Mouse (Mus musculus) erythroblast, embryonic 14.5 days (primary cell): Measurements from ENCODE around the gene Aox3. TPM values are rescaled to one million over a fixed set of nuclear protein-coding genes. Genes with fewer than 3 reads are reported as not detected.

Experiments
- H3K27me3 ChIP-seq: 2 replicates; pipeline ENCODE4 v1.6.1; 2012; ENCODE audit warnings: inconsistent platforms; ENCODE audit not compliant: control insufficient read depth
- H3K36me3 ChIP-seq: 2 replicates; pipeline ENCODE4 v1.6.1; 2012; ENCODE audit warnings: mild to moderate bottlenecking, inconsistent platforms; ENCODE audit not compliant: control insufficient read depth
- H3K4me1 ChIP-seq: 2 replicates; pipeline ENCODE4 v1.6.1; 2012; ENCODE audit warnings: inconsistent platforms; ENCODE audit not compliant: control insufficient read depth
- H3K4me3 ChIP-seq: replicated peaks from 2 replicates; pipeline ENCODE3; 2012; ENCODE audit warnings: moderate library complexity, mild to moderate bottlenecking, inconsistent platforms
- H3K9me3 ChIP-seq: 2 replicates; pipeline ENCODE4 v1.6.1; 2012; ENCODE audit warnings: low read length, inconsistent platforms, mixed read lengths; ENCODE audit not compliant: control insufficient read depth
- GATA1 ChIP-seq: IDR thresholded peaks from 2 replicates; pipeline ENCODE4 v1.6.1; 2012; ENCODE audit warnings: low read length, inconsistent platforms, mixed read lengths
- TAL1 ChIP-seq: IDR thresholded peaks from 3 replicates; pipeline ENCODE4 v1.6.1; 2012; ENCODE audit warnings: low read length, inconsistent platforms, mixed read lengths
- polyA plus RNA-seq: library from polyadenylated mRNA; stranded (reverse); fragments of >175 nt; gene quantifications from 2 replicates; pipeline ENCODE4 v1.2.3, GENCODE M21; 2012

Aox3 gene
- polyA plus RNA-seq, 1 experiment: not detected

DNA sequence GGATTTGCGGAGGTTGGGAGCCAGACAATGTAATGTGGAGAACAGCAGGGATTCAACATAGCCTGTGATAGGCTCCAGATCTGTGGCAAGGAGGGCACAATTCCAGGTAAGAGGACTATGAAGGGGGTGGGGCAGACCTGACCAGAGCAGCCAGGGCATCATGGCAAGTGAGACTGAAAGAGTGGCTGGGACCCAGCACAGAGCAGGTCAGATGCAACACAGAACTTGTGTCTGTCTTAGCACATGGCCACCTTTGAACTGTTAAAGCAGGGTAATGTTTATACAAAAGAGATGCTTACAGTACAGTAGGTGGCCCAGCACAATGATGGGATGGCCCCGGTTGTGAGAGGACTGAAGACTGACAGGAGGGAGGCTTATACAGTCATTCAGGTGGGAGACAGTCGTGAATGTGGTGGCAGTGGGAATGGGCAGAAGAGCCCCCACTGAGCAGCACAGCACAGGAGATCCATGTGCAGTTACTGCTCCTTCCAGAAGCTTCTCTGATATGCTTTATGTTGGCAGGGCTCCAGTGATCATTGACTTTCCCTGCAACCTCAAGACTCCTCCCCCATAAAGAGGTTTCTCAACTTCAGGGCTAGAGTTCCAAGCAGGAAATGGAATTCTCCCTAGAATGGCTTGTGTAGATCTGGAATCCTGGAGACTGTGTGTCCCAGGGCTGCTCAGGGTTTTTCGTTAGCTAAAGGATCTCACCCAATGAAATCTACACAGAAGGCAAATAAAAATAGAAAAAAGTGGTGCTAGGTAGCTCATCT lies 124.8 kb downstream of the Aox3 start:
- H3K9me3 ChIP-seq: no peaks in the 10 kb centered on the region
- no peak overlapping the region for H3K4me3 ChIP-seq
- H3K27me3 ChIP-seq: no peaks in the 10 kb centered on the region
- no peaks in the 10 kb centered on the region for H3K4me1 ChIP-seq
- no peaks in the 10 kb centered on the region for H3K36me3 ChIP-seq
- TF ChIP-seq TAL1 (no peak), GATA1 (no peak)

DNA sequence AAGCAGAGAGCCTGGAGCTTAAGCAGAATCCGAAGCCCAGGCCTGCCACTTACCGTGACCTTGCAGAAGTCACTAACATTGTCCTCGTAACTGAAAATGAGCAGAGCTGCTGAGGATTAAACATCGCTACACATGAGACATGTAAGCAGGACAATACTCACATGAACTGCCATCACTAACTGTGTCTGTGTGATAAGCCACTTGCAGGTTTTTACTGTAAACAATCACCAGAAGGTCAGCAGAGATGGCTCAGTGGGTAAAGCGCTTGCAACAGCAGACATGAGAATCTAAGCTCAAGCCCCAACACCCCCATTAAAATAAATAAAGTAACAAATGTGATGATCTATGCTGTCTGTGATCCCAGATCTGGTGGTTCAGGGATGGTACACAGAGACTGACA lies 125.5 kb downstream of the Aox3 start:
- no peaks in the 10 kb centered on the region for H3K27me3 ChIP-seq
- TF ChIP-seq GATA1 (no peak), TAL1 (no peak)

DNA sequence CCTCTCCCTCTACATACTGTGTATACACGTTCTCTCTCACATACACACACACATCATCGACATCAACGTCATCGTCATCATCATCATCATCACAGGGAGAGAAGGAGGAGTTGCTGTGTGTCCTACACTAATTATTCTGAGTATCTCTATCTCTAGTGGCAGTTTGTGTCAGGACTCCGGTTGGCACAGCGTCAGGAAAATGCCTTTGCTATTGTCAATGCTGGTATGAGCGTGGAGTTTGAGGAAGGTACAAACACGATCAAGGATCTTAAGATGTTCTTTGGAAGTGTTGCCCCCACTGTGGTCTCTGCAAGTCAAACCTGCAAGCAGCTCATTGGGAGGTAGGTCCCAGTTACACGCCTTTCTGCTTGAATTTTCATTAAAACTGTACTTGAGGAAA lies 126.0 kb downstream of the Aox3 start:
- TF ChIP-seq TAL1: no peak
- TF ChIP-seq GATA1: no peak
- no peaks in the 10 kb centered on the region for H3K4me1 ChIP-seq
- H3K9me3 ChIP-seq: no peaks in the 10 kb centered on the region
- no peak overlapping the region for H3K4me3 ChIP-seq
- H3K27me3 ChIP-seq: no peaks in the 10 kb centered on the region
- no peaks in the 10 kb centered on the region for H3K36me3 ChIP-seq

More for the DNA sequence above, 125.5 kb downstream of the Aox3 start:
- H3K4me3 ChIP-seq: no peak overlapping the region
- H3K36me3 ChIP-seq: no peaks in the 10 kb centered on the region
- H3K9me3 ChIP-seq: no peaks in the 10 kb centered on the region
- no peaks in the 10 kb centered on the region for H3K4me1 ChIP-seq

DNA sequence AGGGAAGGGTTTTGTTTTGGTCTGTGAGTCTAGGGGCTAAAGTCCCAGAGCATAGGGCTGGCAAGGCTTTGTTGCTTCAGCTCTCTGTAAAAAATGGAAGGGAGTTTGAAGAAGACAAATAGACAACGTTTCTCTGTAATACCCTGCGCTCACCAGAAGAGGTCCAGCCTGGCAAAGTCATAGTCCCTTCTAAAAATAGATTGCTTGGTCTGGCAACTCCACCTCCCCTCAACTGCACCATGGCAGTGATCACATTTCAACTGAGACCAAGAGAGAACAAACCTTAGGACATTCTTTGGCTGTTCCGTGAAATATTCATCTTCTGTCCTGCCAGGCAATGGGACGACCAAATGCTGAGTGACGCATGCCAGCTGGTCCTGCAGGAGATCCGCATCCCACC lies 127.4 kb downstream of the Aox3 start:
- H3K9me3 ChIP-seq: no peaks in the 10 kb centered on the region
- H3K4me1 ChIP-seq: no peaks in the 10 kb centered on the region
- no peaks in the 10 kb centered on the region for H3K27me3 ChIP-seq
- no peaks in the 10 kb centered on the region for H3K36me3 ChIP-seq
- no peak overlapping the region for H3K4me3 ChIP-seq
- TF ChIP-seq GATA1 (no peak), TAL1 (no peak)

DNA sequence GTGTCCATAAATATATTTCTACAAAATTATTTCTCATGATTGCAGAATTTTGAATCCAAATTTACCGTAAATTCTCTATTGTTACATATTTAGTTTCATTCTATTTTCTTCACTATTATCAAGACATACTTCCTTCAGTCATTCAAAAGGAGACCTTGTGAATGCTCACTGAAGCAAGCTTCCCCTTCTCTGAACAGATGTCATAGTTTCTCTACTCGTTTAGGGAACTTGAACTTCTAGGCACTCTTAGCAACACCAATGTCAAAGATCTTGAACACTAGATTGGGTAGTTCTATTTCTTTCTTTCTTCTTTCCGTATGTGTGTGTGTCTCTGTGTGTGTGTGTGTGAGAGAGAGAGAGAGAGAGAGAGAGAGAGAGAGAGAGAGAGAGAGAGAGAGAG lies 131.6 kb downstream of the Aox3 start:
- H3K9me3 ChIP-seq: no peaks in the 10 kb centered on the region
- no peak for TF ChIP-seq GATA1
- no peaks in the 10 kb centered on the region for H3K27me3 ChIP-seq
- H3K4me3 ChIP-seq: no peak overlapping the region
- H3K4me1 ChIP-seq: no peaks in the 10 kb centered on the region
- no peaks in the 10 kb centered on the region for H3K36me3 ChIP-seq

DNA sequence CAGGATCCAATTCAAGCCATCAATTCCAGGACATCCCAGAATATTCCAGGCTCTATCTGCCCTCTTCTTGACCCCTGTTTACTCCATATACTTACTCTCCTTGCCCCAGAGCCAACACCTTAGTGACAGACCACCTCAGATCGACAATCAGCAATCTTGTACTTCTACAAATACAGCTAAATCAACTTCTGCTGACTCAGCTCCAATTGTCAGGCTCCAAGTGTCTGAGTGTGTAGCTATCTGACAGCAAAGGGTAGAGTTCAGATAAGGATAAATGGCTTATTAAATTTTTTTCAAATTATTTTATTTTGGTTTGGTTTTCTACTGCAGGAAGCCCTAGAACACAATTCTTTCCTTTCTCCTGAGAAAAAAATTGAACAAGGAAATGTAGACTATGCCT lies 135.6 kb downstream of the Aox3 start:
- TF ChIP-seq TAL1: no peak
- H3K27me3 ChIP-seq: no peaks in the 10 kb centered on the region
- no peaks in the 10 kb centered on the region for H3K4me1 ChIP-seq
- H3K4me3 ChIP-seq: no peak overlapping the region
- no peaks in the 10 kb centered on the region for H3K36me3 ChIP-seq
- H3K9me3 ChIP-seq: no peaks in the 10 kb centered on the region

Other genes with a start within 250 kb of the Aox3 start
- 0.17 and 0.39 TPM in 2 replicates for gene Sgo2a, start 117.2 kb upstream of the Aox3 start, polyA plus RNA-seq
- gene Kctd18, start 94.2 kb upstream of the Aox3 start, polyA plus RNA-seq: 0.28 and 0.38 TPM in 2 replicates
- gene Aox1, start 83.2 kb upstream of the Aox3 start, polyA plus RNA-seq: not detected in 2 replicates
- not detected in 2 replicates for gene Aox4, start 97.3 kb downstream of the Aox3 start, polyA plus RNA-seq
- gene Aox2, start 165.2 kb downstream of the Aox3 start, polyA plus RNA-seq: not detected in 2 replicates